Mouse (Mus musculus): ENCODE data around the gene Il17rd. TPM values are rescaled to one million over a fixed set of nuclear protein-coding genes. Genes with fewer than 3 reads are reported as not detected.

The Il17rd gene
- polyA plus RNA-seq (2012) = not detected in 2 replicates

- TF ChIP-seq GATA1 (IDR thresholded peaks at IDR 0.05; ENCODE audit: low read length) = no peak
These were observed at the start of gene Il17rd for GRCm38 (mm10) chr14:27038783-27039182. Il17rd (plus strand) TSS chr14:27038941.

GRCm38 (mm10) chr14:26991622-26992021, 47.1 kb upstream of the Il17rd start:
- TF ChIP-seq GATA1 (IDR thresholded peaks at IDR 0.05; ENCODE audit: low read length) = no peak

GRCm38 (mm10) chr14:26993427-26993826, 45.3 kb upstream of the Il17rd start:
- no peak for TF ChIP-seq GATA1 (IDR thresholded peaks at IDR 0.05; ENCODE audit: low read length)

GRCm38 (mm10) chr14:26994211-26994741, 44.5 kb upstream of the Il17rd start, which contains the start of gene Hesx1:
Hesx1 (plus strand) TSS chr14:26994416.
- no peak for TF ChIP-seq GATA1 (IDR thresholded peaks at IDR 0.05; ENCODE audit: low read length)

DNA sequence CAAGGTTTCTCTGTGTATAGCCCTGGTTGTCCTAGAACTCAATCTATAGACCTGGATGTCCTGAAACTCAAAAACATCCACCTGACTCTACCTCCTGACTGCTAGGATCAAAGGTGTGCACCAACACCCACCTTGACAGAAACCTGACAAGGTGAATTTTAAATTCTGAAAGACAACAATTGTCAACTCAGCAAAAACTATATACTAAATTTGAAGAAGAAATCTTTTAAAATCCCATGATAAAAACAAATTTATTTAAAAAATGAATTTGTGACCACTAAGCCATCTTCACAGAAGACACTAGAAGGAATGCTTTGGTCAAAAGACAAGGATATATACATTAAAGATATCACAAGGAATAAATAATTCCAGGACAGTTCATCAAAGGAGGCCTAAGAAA, 42.5 kb upstream of the Il17rd start:
- no peak for TF ChIP-seq GATA1 (IDR thresholded peaks at IDR 0.05; ENCODE audit: low read length)

DNA sequence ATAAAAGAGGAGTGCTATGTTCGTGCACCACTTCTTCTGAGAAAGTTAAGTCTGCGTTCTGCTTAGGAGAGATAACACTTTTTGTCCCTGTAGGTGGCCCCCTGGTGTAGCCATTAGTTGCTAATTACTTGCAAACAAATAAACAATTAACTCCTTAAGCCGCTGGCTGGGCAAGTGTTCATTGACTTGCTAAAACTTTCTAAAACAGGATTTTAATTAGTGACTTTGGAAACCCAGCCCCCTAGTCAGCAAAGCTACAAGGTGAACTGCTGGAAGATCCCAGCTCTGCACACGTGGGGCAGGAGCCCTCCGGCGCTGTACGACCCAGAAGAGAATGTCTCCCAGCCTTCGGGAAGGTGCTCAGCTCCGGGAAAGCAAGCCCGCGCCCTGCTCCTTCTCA, 38.4 kb upstream of the Il17rd start:
- no peak for TF ChIP-seq GATA1 (IDR thresholded peaks at IDR 0.05; ENCODE audit: low read length)

DNA sequence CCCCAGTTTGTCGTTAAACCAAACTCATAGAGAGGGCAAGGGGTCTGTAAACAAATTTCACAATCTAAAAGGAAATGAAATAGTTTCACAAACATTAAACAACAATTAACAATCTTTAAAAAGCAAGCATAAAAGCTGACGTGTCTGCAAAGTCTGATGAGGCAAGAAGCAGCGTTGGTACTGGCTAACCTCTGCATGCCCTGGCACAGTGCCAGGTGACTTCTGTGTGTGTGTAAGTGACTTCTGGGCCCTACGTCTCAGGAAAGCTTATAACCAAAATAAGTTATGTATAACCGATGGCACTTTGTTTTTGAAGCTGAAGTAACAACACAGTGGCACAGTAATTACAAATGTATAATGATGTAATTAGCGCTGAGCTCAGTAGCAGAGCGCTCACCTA, 33.8 kb upstream of the Il17rd start:
- no peak for TF ChIP-seq GATA1 (IDR thresholded peaks at IDR 0.05; ENCODE audit: low read length)

DNA sequence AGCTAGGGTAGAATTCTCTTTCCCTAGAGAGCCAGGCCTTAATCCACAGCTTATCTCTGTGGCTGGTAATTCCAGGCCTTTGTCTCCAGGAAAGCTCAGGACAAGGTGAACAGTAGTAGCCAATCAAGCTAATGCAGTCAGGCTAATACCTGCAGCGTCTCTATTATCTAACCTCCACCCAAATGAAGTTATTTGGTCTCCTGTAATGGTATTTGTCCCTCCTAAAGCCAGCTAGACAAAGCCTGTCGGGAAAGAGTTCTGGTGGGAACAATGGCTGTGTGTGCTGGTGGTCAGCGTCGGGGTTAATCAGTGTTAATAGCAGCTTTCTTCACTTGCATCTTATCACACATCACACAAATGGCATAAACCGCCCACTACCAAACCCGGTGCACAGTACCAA, 32.8 kb upstream of the Il17rd start:
- no peak for TF ChIP-seq GATA1 (IDR thresholded peaks at IDR 0.05; ENCODE audit: low read length)

GRCm38 (mm10) chr14:27011561-27011960, 27.2 kb upstream of the Il17rd start:
- no peak for TF ChIP-seq GATA1 (IDR thresholded peaks at IDR 0.05; ENCODE audit: low read length)

DNA sequence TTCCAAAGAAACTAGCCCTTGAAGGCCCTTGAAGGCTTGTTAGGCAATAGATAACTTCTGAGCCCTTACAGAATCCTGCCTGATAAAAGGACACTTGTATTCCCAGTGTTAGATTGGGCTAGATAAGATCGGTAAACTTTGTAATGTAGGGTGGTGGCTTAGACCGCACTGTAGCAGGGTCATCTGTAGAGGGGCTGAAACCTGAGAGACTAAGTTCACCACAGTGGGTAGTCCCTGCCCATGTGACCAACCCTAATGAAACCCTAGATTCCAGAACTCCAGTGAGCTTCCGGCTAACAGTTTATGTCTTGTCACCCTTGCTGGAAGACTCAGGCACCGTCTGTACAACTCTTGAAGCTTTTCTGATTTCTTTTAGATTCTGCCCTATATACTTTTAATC, 25.1 kb upstream of the Il17rd start:
- no peak for TF ChIP-seq GATA1 (IDR thresholded peaks at IDR 0.05; ENCODE audit: low read length)

- no peak for TF ChIP-seq GATA1 (IDR thresholded peaks at IDR 0.05; ENCODE audit: low read length)
These were observed 20.8 kb upstream of the Il17rd start for GRCm38 (mm10) chr14:27017936-27018335.

GRCm38 (mm10) chr14:27019850-27020249, 18.9 kb upstream of the Il17rd start:
- TF ChIP-seq GATA1 (IDR thresholded peaks at IDR 0.05; ENCODE audit: low read length) = no peak

DNA sequence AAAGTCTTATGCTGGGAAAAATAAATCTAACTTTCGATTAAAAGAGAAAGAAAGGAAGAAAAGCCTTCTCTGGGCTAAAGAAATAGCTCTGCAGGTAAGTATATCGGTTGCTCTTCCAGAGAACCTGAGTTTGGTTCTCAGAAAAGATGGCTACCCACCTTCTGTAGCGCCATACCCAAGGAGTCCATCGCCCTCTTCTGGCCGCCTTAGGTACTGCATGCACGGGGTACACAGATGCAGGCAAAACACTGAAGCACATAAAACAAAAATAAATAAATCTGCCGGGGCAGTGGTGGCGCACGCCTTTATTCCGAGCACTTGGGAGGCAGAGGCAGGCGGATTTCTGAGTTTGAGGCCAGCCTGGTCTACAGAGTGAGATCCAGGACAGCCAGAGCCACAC, 15.9 kb upstream of the Il17rd start:
- TF ChIP-seq GATA1 (IDR thresholded peaks at IDR 0.05; ENCODE audit: low read length) = no peak

DNA sequence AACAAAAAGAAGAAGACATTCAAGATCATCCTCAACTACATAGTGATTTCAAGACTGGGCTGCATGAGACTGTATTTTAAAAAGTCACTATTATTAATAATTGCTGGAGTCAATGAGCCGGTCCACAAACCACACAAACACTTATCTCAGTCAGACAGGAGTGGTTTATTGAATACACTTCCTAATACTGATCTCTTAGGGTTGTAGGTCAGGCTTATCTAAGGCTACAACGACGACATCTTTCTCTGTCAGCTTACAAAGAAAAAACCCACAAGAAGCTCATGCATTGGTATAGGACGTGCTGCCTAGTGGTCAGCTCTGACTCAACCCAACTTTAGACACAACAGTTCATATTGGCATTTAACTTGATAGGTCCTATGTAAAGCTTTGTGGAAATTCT, 14.1 kb upstream of the Il17rd start:
- no peak for TF ChIP-seq GATA1 (IDR thresholded peaks at IDR 0.05; ENCODE audit: low read length)

DNA sequence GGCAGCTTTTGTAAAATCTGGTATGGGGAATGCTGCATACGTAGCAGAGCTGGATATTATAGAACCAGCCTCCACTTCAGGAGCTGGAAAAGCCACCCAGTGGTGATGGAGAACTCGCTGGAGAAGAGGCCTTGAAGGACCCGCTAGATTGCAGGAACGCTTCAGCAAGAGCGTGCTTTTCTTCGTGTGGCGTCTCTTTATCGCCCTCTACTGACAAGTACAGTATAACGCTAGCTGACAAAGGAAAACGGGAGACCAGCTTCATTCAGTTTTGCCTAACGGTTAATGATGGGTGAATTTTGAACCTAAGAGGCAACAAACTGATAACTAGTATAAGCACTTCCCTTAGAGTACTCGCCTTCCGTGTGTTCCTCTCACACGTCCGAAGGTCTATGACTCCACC, 9.0 kb upstream of the Il17rd start:
- no peak for TF ChIP-seq GATA1 (IDR thresholded peaks at IDR 0.05; ENCODE audit: low read length)

- TF ChIP-seq GATA1 (IDR thresholded peaks at IDR 0.05; ENCODE audit: low read length) = no peak
These were observed 7.6 kb upstream of the Il17rd start for GRCm38 (mm10) chr14:27031142-27031541.

- no peak for TF ChIP-seq GATA1 (IDR thresholded peaks at IDR 0.05; ENCODE audit: low read length)
These were observed 1.2 kb upstream of the Il17rd start for GRCm38 (mm10) chr14:27037513-27037912.
